Mouse (Mus musculus) left cerebral cortex, adult 6 months (tissue): ENCODE results near the gene Gje1. TPM values are rescaled to one million over a fixed set of nuclear protein-coding genes. Genes with fewer than 3 reads are reported as not detected.

ENCODE experiments used
- long read RNA-seq, 2 experiments: library from polyadenylated mRNA; unstranded; transcript quantifications; one replicate each; pipeline ENCODE4 v2.0.0; 2019 to 2020
- polyA plus RNA-seq: library from polyadenylated mRNA; unstranded; fragments of <200 nt; fragmentation: Nextera tagmentation; gene quantifications from 2 replicates; pipeline ENCODE4 v1.2.3, GENCODE M21; 2021

The Gje1 gene
- not detected in 2 replicates for polyA plus RNA-seq
- long read RNA-seq, experiment 1, result 0 reads
- long read RNA-seq, experiment 2, result 0 reads

GRCm38 (mm10) chr10:14718114-14718513 lies at the start of gene Gje1:
Gene Gje1, minus strand, starts transcription at chr10:14718214.

DNA sequence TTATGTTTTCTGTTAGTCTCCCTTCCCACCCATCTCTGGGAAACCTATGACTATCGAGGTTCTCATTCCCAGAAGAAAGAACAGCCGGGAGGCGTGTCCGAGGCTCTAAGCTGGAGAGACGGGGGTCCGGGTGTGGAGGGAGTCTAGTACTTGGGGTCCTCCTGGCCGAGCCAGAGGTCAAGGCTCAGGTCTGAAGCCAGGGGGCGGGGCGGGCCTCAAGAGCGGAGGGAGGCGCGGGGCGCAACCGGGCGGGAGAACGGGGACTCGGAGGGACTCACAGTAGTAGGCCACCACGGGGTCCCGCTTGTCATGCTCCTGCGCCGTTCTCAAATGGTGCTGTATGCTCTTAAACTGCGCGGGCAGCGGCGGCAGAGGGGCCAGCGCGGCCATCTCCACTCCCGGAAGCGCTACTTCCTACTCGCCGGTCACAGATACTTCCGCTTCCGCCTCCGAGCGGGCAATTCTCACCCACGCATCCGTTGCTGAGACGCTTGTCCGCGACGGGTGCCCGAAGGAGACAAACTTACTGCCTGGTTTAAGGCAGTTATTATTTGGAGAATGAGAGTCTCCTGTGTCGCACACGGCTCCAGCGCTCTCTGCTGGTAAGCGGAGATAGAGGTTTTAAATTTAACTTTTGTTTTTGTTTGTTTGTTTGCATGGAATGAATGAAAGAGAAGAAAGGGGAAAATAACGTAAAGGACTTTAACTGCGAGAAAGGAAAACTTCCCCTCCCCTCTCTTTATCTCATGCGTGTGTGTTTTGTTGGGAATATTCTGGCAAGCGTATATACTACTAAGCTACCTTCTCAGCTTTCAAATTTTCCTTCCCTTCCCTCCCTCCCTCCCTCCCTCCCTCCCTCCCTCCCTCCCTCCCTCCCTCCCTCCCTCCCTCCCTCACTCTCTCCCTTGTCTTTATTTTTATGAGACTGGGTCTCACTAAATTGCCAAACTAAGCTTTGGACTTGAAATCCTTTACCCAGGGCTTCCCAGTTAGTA lies 12.6 kb downstream of the Gje1 start, which contains the start of the genes Vta1 and Nmbr:
Gene Vta1, minus strand, starts transcription at position 489 of the 995 bp plus-strand sequence.
Gene Nmbr, plus strand, starts transcription at position 520 of the 995 bp plus-strand sequence.

Other genes starting within 250 kb of the Gje1 start
- gene Adgrg6, start 172.6 kb downstream of the Gje1 start, polyA plus RNA-seq, result 0.55 and 0.56 TPM in 2 replicates
- 101 and 153 TPM in 2 replicates for gene Vta1, start 12.7 kb downstream of the Gje1 start, polyA plus RNA-seq
- gene Nmbr, start 12.6 kb downstream of the Gje1 start, polyA plus RNA-seq, result 1.5 and 2.1 TPM in 2 replicates